Mouse (Mus musculus): ENCODE results near the gene Atg9a. TPM values are rescaled to one million over a fixed set of nuclear protein-coding genes. Genes with fewer than 3 reads are reported as not detected.

Gene Atg9a
- polyA plus RNA-seq, 1 experiment from 2014 or later: 51.3 TPM

DNA sequence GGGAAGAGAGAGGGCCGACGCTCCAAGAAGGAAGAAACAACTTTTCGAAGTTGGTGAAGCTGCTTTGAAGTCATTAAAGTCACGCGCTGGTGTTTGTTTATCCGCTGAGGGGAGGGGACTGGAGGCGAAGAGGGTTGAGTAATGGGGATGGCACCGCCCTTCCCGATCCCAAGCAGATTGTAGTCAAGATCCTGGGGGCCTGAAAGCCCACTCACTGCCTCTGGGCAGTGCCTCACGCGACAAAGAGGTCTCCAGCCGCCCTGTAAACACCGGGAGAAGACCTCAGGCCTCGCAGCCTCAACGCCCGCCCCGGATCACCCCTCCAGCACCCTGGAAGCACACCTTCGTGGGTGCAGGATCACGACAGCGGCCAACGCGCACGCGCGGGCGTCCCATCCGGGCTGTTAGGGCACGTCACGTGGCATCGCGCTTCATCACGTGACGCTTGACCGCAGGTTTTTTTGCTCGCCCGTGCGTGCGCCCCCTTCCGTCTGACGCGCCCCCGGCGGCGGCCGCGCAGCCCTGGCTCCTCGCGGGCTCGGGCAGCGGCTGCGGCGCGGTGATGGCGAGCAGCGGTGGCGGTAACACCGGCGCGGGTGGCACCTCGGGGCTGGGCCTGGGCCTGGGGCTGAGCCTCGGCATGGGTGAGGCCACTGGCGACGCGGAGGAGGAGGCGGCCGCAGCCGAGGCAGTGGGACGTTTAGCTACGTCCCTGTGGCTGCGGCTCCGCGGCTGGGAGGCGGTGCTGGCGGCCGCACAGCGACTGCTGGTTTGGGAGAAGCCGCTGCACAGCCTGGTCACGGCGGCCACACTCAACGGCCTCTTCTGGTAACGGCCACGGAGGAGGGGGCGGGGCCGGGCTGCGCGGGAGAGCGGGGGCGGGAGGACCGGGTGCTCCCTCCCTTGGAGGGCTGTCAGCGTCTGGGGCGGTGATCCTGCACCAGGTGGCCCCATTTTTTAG lies 49.4 kb downstream of the Atg9a start, which contains the start of the genes Cnppd1 and Retreg2:
Gene Cnppd1, minus strand, starts transcription at position 411 of the 961 bp plus-strand sequence.
Gene Retreg2, plus strand, starts transcription at position 478 of the 961 bp plus-strand sequence.
- Histone ChIP-seq H3K27ac (ENCODE audit: low read depth, low read length) (peak within 1 kb of the TSS; percentile 98), H3K4me2 (ENCODE audit: low read depth, low read length) (peak within 1 kb of the TSS; percentile 97), H3K4me3 (ENCODE audit: low read depth, low read length) (peak within 1 kb of the TSS; percentile 91), H3K9me3 (ENCODE audit: control insufficient read depth, low read length) (no peaks in the 10 kb centered on the region), H3K9ac (replicated peaks; ENCODE audit: low read depth, low read length) (peak within 1 kb of the TSS; percentile 93), H3K27me3 (ENCODE audit: control insufficient read depth, insufficient read depth, low read length) (no peaks in the 10 kb centered on the region; the same call in 1 of the 2 replicates), H3K36me3 (ENCODE audit: control insufficient read depth, insufficient read depth, low read length) (peaks cover 36% of the 10 kb centered on the region), H3K4me1 (ENCODE audit: control insufficient read depth, insufficient read depth, low read length) (peaks cover 17% of the 10 kb centered on the region)
- ATAC-seq (ENCODE audit: low read depth): peak; percentile 87
- WGBS: under 1% methylated on average over 78 of the region's 91 CpGs

DNA sequence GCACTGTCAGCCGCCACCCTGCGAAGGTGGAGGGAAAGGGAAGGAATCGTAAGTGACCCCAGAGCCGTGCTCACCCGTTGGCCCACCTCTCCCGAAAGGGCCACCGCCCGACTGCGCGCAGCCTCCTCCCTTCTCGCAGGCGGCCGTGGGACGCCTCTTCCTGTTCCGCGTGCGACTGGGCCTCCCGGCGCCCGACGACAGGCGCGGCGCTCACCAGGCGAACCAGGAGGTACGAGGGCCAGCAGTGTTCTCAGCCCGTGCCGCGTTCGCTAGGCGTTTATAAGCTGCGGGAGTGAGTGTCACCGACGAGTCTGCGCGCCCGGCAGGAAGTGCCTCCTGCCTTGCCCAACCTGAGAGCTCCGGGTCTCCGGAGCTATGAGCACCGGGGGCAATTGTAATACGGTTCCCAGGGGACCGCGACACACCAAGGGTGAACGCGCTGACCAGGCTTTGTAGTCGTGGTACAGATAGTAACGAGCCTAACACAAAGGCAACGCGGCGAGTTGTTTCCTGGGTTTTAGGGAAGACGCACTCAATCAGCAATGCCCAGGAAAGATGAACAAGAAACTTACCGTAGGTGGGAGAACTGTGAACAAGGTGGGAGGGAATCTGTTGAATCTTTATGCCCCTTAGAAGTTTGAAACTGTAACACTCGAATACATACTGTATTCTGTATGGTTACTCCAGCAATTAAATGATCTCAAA lies 50.4 kb downstream of the Atg9a start:
- Histone ChIP-seq H3K9ac (replicated peaks; ENCODE audit: low read depth, low read length) (peak overlapping the region; percentile 93), H3K36me3 (ENCODE audit: control insufficient read depth, insufficient read depth, low read length) (peaks cover 34% of the 10 kb centered on the region), H3K4me1 (ENCODE audit: control insufficient read depth, insufficient read depth, low read length) (peaks cover 17% of the 10 kb centered on the region), H3K4me3 (ENCODE audit: low read depth, low read length) (peak overlapping the region; percentile 91), H3K4me2 (ENCODE audit: low read depth, low read length) (peak overlapping the region; percentile 97), H3K9me3 (ENCODE audit: control insufficient read depth, low read length) (no peaks in the 10 kb centered on the region), H3K27ac (ENCODE audit: low read depth, low read length) (peak overlapping the region; percentile 98), H3K27me3 (ENCODE audit: control insufficient read depth, insufficient read depth, low read length) (no peaks in the 10 kb centered on the region; the same call in 1 of the 2 replicates)
- peak; percentile 25; the same call in 1 of the 2 replicates for ATAC-seq (ENCODE audit: low read depth)
- WGBS: under 1% methylated on average over 51 of the region's 53 CpGs

DNA sequence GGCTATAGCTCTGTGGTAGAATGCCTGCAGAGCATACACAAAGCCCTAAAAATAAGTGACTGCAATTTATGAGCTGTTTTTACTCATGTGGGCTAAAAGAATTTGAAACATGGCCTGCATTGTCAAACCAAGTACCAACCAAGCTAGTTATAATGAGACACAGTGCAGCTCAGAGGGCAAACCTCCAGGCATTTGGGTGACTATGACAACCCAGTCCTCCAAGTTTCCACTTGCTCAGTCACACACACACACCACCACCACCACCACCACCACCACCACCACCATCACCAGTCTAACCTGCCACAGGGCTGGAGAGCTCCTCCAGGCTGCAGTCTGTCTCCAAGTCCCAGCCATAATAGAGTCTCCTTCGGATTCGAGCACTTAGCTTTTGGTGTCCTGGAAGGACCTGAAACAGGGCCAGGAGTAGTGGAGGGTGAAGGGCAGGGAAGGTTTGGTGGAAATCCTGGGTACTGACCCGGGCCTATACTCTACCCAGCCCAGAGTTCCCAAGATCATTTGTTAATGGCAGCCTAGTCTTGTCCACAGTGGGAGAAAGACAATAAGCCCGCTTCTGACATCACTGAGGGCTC lies 51.3 kb downstream of the Atg9a start:
- H3K9me3 ChIP-seq (ENCODE audit: control insufficient read depth, low read length): no peaks in the 10 kb centered on the region
- 50% methylated on average over 4 of the region's 4 CpGs for WGBS
- H3K9ac ChIP-seq (replicated peaks; ENCODE audit: low read depth, low read length): peak overlapping the region; percentile 93
- peak overlapping the region; percentile 98; the same call in 1 of the 2 replicates for H3K27ac ChIP-seq (ENCODE audit: low read depth, low read length)
- peak overlapping the region; percentile 91 for H3K4me3 ChIP-seq (ENCODE audit: low read depth, low read length)
- H3K4me1 ChIP-seq (ENCODE audit: control insufficient read depth, insufficient read depth, low read length): peaks cover 17% of the 10 kb centered on the region
- ATAC-seq (ENCODE audit: low read depth): no peak
- no peaks in the 10 kb centered on the region; the same call in 1 of the 2 replicates for H3K27me3 ChIP-seq (ENCODE audit: control insufficient read depth, insufficient read depth, low read length)
- H3K36me3 ChIP-seq (ENCODE audit: control insufficient read depth, insufficient read depth, low read length): peaks cover 26% of the 10 kb centered on the region
- peak overlapping the region; percentile 97 for H3K4me2 ChIP-seq (ENCODE audit: low read depth, low read length)

DNA sequence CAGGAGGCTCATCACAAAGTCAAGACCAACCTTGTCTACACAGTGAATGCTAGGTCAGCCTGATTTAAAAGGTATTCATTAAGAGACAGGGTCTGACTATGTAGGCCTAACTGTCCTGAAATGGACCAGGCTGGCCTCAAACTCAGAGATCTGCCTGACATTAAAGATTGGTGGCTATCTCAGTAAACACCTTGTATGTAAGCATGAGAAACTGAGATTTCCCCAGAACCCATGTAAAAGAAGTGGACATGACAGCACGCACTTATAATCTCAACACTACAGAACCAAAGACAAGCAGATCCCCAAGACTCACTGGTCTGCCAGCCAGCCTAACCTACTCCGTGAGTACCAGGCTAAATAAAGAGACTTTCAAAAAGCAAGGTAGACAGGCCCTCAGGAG lies 53.5 kb downstream of the Atg9a start:
- Histone ChIP-seq H3K27ac (ENCODE audit: low read depth, low read length) (no peak overlapping the region), H3K4me1 (ENCODE audit: control insufficient read depth, insufficient read depth, low read length) (peaks cover 10% of the 10 kb centered on the region), H3K36me3 (ENCODE audit: control insufficient read depth, insufficient read depth, low read length) (peaks cover 24% of the 10 kb centered on the region), H3K4me3 (ENCODE audit: low read depth, low read length) (no peak overlapping the region), H3K4me2 (ENCODE audit: low read depth, low read length) (no peak overlapping the region), H3K9ac (replicated peaks; ENCODE audit: low read depth, low read length) (no peak overlapping the region), H3K27me3 (ENCODE audit: control insufficient read depth, insufficient read depth, low read length) (no peaks in the 10 kb centered on the region; the same call in 1 of the 2 replicates), H3K9me3 (ENCODE audit: control insufficient read depth, low read length) (no peaks in the 10 kb centered on the region)
- WGBS: 95% methylated on average over 2 of the region's 2 CpGs
- no peak for ATAC-seq (ENCODE audit: low read depth)

DNA sequence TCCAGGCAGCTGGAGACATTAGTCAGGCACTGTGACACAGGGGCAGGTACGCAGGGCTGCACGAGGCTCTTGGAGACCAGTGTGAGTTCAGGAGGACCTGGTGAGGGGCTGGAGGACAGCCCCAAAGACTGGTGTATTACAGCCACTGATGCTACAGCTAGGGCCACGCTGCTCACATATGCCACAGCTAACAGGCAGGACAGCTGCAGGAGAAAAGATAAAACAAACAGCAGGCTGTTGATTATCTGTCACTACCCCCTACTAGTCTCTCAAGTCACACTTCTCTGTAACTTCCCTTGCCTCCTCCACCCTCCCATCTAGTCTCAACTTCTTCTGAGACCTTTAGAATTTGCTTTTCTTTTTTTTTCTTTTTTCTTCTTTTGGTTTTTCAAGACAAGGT lies 55.3 kb downstream of the Atg9a start:
- Histone ChIP-seq H3K4me1 (ENCODE audit: control insufficient read depth, insufficient read depth, low read length) (peaks cover 10% of the 10 kb centered on the region), H3K4me2 (ENCODE audit: low read depth, low read length) (no peak overlapping the region), H3K36me3 (ENCODE audit: control insufficient read depth, insufficient read depth, low read length) (peaks cover 24% of the 10 kb centered on the region), H3K27ac (ENCODE audit: low read depth, low read length) (no peak overlapping the region), H3K9me3 (ENCODE audit: control insufficient read depth, low read length) (no peaks in the 10 kb centered on the region), H3K4me3 (ENCODE audit: low read depth, low read length) (no peak overlapping the region), H3K9ac (replicated peaks; ENCODE audit: low read depth, low read length) (no peak overlapping the region), H3K27me3 (ENCODE audit: control insufficient read depth, insufficient read depth, low read length) (no peaks in the 10 kb centered on the region)
- no peak for ATAC-seq (ENCODE audit: low read depth)
- 74% methylated on average over 3 of the region's 3 CpGs for WGBS

DNA sequence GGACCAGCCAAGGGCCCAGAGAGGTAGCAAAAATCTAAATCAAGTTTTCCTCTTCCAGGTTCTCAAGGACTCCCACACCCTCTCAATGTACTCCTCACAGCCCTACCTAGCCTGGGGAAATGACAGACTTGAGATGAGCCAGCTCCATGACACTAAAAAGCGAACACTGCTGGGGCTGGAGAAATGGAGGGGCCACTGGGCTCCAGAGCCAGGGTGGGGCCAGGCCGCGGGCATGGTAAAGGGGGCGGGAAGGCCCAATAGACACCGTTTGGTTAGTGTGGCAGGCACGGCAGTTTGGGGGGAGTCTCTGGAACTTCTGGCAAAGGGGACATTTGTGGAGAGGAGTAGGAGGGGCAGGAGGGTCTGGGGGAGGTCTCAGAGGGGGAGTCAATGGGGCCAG lies 55.7 kb downstream of the Atg9a start:
- WGBS: 95% methylated on average over 6 of the region's 6 CpGs
- peaks cover 24% of the 10 kb centered on the region for H3K36me3 ChIP-seq (ENCODE audit: control insufficient read depth, insufficient read depth, low read length)

DNA sequence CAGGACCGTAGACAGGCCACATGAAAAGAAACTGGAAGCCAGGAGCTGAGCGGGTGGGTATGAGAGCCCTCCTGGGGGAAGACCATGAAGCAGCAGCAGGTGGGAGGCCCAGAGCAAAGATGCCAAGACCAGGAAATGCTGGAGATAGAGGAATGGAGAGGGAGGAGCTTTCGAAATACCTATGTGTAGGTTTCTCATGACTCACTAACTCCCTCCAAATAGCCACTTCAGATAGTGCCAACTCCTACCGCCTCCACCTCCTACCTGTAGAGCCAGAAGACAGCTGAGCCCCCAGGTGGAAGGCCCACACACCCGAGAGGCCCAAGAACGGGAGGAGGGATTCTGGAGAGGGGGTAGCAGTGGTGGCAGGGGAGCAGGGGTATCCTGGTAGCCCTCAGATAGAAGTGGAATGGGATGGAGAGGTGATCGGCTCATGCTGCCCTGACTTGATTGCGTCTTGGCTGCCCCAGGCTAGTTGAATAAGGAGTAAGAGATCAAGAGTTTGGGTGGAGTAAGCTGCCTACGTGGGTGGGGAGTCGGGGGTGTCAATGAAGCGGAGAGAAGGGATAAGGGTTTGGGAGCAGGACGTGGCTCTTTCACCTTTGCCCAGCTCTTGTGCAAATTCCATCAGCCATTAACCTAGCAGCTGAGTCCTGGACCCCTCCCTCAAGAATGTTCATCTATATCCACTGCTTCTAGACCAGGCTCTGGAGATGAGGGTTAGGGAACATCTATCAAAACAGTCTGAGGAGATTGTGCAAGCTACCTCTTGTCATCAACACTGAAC lies 58.4 kb downstream of the Atg9a start, which contains the start of gene Slc23a3:
Gene Slc23a3, minus strand, starts transcription at position 470 of the 787 bp plus-strand sequence.
- Histone ChIP-seq H3K4me2 (ENCODE audit: low read depth, low read length) (no peak within 1 kb of the TSS), H3K4me3 (ENCODE audit: low read depth, low read length) (no peak within 1 kb of the TSS), H3K4me1 (ENCODE audit: control insufficient read depth, insufficient read depth, low read length) (no peaks in the 10 kb centered on the region), H3K9me3 (ENCODE audit: control insufficient read depth, low read length) (no peaks in the 10 kb centered on the region), H3K27ac (ENCODE audit: low read depth, low read length) (no peak within 1 kb of the TSS), H3K36me3 (ENCODE audit: control insufficient read depth, insufficient read depth, low read length) (peaks cover 14% of the 10 kb centered on the region), H3K9ac (replicated peaks; ENCODE audit: low read depth, low read length) (no peak within 1 kb of the TSS), H3K27me3 (ENCODE audit: control insufficient read depth, insufficient read depth, low read length) (no peaks in the 10 kb centered on the region)
- 77% methylated on average over 12 of the region's 12 CpGs for WGBS
- ATAC-seq (ENCODE audit: low read depth): no peak

More for the DNA sequence above, 55.7 kb downstream of the Atg9a start:
- Histone ChIP-seq H3K9me3 (ENCODE audit: control insufficient read depth, low read length) (no peaks in the 10 kb centered on the region), H3K27me3 (ENCODE audit: control insufficient read depth, insufficient read depth, low read length) (no peaks in the 10 kb centered on the region), H3K27ac (ENCODE audit: low read depth, low read length) (no peak overlapping the region), H3K4me2 (ENCODE audit: low read depth, low read length) (no peak overlapping the region), H3K9ac (replicated peaks; ENCODE audit: low read depth, low read length) (no peak overlapping the region), H3K4me1 (ENCODE audit: control insufficient read depth, insufficient read depth, low read length) (peaks cover 10% of the 10 kb centered on the region), H3K4me3 (ENCODE audit: low read depth, low read length) (no peak overlapping the region)
- ATAC-seq (ENCODE audit: low read depth): no peak
